Mouse (Mus musculus) ES-E14 (cell line): ENCODE data around the gene Borcs5. TPM values are rescaled to one million over a fixed set of nuclear protein-coding genes. Genes with fewer than 3 reads are reported as not detected.

ENCODE experiments used
- DNase-seq: peaks from one replicate; pipeline ENCODE4 v3.0.0-alpha.2; 2013; ENCODE audit warnings: low read depth, low spot score
- H3K27ac ChIP-seq: 2 replicates; pipeline ENCODE4 v1.5.1; 2012; ENCODE audit warnings: low read depth, mild to moderate bottlenecking, low read length, moderate library complexity, mixed read lengths; ENCODE audit not compliant: poor library complexity, insufficient read depth, severe bottlenecking
- H3K36me3 ChIP-seq: 2 replicates; pipeline ENCODE4 v1.6.1; 2012; ENCODE audit warnings: mild to moderate bottlenecking, low read length, moderate library complexity, mixed read lengths; ENCODE audit not compliant: control insufficient read depth, poor library complexity, insufficient read depth, severe bottlenecking
- H3K4me1 ChIP-seq, 2 experiments: fragments of 150-350 bp in 1 of 2; sonication (generic) in 1 of 2; 2 replicates each; pipeline ENCODE4 v1.6.1; 2012; ENCODE audit warnings: low read length in 2 of 2, mild to moderate bottlenecking in 1 of 2, mixed read lengths in 1 of 2; ENCODE audit not compliant: control insufficient read depth in 2 of 2, insufficient read depth in 2 of 2, poor library complexity in 1 of 2
- H3K4me3 ChIP-seq, 2 experiments: fragments of 150-350 bp in 1 of 2; sonication (generic) in 1 of 2; 2 replicates each; pipeline ENCODE4 v1.5.1; 2012; ENCODE audit warnings: low read length in 2 of 2, low read depth in 1 of 2, mild to moderate bottlenecking in 1 of 2, mixed read lengths in 1 of 2; ENCODE audit not compliant: insufficient read depth in 1 of 2, poor library complexity in 1 of 2, severe bottlenecking in 1 of 2
- H3K9ac ChIP-seq: 2 replicates; pipeline ENCODE4 v1.6.1; 2012; ENCODE audit warnings: low read depth, mild to moderate bottlenecking, low read length, mixed read lengths; ENCODE audit not compliant: poor library complexity, insufficient read depth, severe bottlenecking
- H3K9me3 ChIP-seq: fragments of 150-350 bp; sonication (generic); 2 replicates; pipeline ENCODE4 v1.6.1; 2012; ENCODE audit warnings: low read depth, mild to moderate bottlenecking, low read length; ENCODE audit not compliant: control insufficient read depth, insufficient read depth
- CHD2 ChIP-seq: IDR thresholded peaks from 2 replicates; pipeline ENCODE4 v1.6.1; 2014; ENCODE audit warnings: mild to moderate bottlenecking, low read depth, low read length, inconsistent platforms
- HCFC1 ChIP-seq: IDR thresholded peaks from 2 replicates; pipeline ENCODE4 v1.6.1; 2012; ENCODE audit warnings: low read length, inconsistent platforms, borderline replicate concordance; ENCODE audit not compliant: insufficient read depth
- MAFK ChIP-seq: IDR thresholded peaks from 2 replicates; pipeline ENCODE4 v1.6.1; 2014; ENCODE audit warnings: mild to moderate bottlenecking, low read depth, low read length, inconsistent platforms; ENCODE audit not compliant: insufficient read depth
- ZC3H11A ChIP-seq: IDR thresholded peaks from 2 replicates; pipeline ENCODE4 v1.6.1; 2012; ENCODE audit warnings: low read depth, mild to moderate bottlenecking, inconsistent platforms, low read length, borderline replicate concordance
- ZNF384 ChIP-seq: IDR thresholded peaks from 2 replicates; pipeline ENCODE4 v1.6.1; 2012; ENCODE audit warnings: low read depth, low read length, inconsistent platforms
- in situ Hi-C, 2 experiments: fragments of 600-800 bp; cut with MboI; formaldehyde crosslinking; loops; one replicate each; pipeline ENCODE4 v1.15.1; 2025; ENCODE audit warnings: low sequenced_read_pairs in 2 of 2, inconsistent platforms in 1 of 2; ENCODE audit not compliant: unreplicated experiment in 2 of 2
- total RNA-seq: library from RNA; depleted of rRNA; stranded (reverse); fragments of 300-350 nt; gene quantifications from 2 replicates; pipeline ENCODE4 v1.2.3, GENCODE M21; 2012

The Borcs5 gene
- total RNA-seq, 1 experiment: 10.1 TPM

- DNase-seq: no peak
- no peak for TF ChIP-seq MAFK
- TF ChIP-seq CHD2: no peak
- TF ChIP-seq ZC3H11A: no peak
- TF ChIP-seq HCFC1: no peak
- no peak for TF ChIP-seq ZNF384
- Histone ChIP-seq H3K27ac (no peak overlapping the region), H3K9ac (no peak overlapping the region), H3K4me1 (no peaks in the 10 kb centered on the region), H3K4me3 (no peak overlapping the region), H3K9me3 (no peaks in the 10 kb centered on the region), H3K36me3 (no peaks in the 10 kb centered on the region)
- in situ Hi-C loops: no loop called here
Measured at GRCm38 (mm10) chr6:134684354-134684915, 45.1 kb downstream of the Borcs5 start.

GRCm38 (mm10) chr6:134685040-134685439, 45.7 kb downstream of the Borcs5 start:
- H3K27ac ChIP-seq: no peak overlapping the region
- no peaks in the 10 kb centered on the region for H3K9me3 ChIP-seq
- TF ChIP-seq MAFK: no peak
- no peak for TF ChIP-seq CHD2
- H3K9ac ChIP-seq: no peak overlapping the region
- H3K4me3 ChIP-seq: no peak overlapping the region
- in situ Hi-C loops: no loop called here
- no peaks in the 10 kb centered on the region for H3K36me3 ChIP-seq
- no peaks in the 10 kb centered on the region for H3K4me1 ChIP-seq
- no peak for DNase-seq

GRCm38 (mm10) chr6:134685515-134685914, 46.2 kb downstream of the Borcs5 start:
- no peak overlapping the region for H3K27ac ChIP-seq
- no peaks in the 10 kb centered on the region for H3K36me3 ChIP-seq
- in situ Hi-C loops: no loop called here
- H3K4me3 ChIP-seq: no peak overlapping the region
- DNase-seq: no peak
- no peaks in the 10 kb centered on the region for H3K9me3 ChIP-seq
- H3K4me1 ChIP-seq: no peaks in the 10 kb centered on the region
- H3K9ac ChIP-seq: no peak overlapping the region
- no peak for TF ChIP-seq ZC3H11A
- no peak for TF ChIP-seq ZNF384

GRCm38 (mm10) chr6:134694498-134694897, 55.2 kb downstream of the Borcs5 start:
- TF ChIP-seq ZC3H11A (no peak), HCFC1 (no peak), ZNF384 (no peak), CHD2 (no peak), MAFK (no peak)
- in situ Hi-C loops: no loop called here

GRCm38 (mm10) chr6:134694988-134695387, 55.7 kb downstream of the Borcs5 start:
- in situ Hi-C loops: no loop called here
- Histone ChIP-seq H3K4me1 (peaks cover 4 to 6% of the 10 kb centered on the region in 2 experiments; a peak in 3 of 4 replicates), H3K9ac (no peak overlapping the region), H3K4me3 (no peak overlapping the region), H3K36me3 (peaks cover 2% of the 10 kb centered on the region; the same call in 1 of the 2 replicates), H3K27ac (no peak overlapping the region), H3K9me3 (no peaks in the 10 kb centered on the region; the same call in 1 of the 2 replicates)
- DNase-seq: peak; percentile 26
- no peak for TF ChIP-seq ZC3H11A
- TF ChIP-seq CHD2: no peak
- no peak for TF ChIP-seq ZNF384
- TF ChIP-seq HCFC1: no peak
- no peak for TF ChIP-seq MAFK

More at GRCm38 (mm10) chr6:134694498-134694897, 55.2 kb downstream of the Borcs5 start:
- DNase-seq: no peak
- peaks cover 2% of the 10 kb centered on the region; the same call in 1 of the 2 replicates for H3K36me3 ChIP-seq
- H3K4me1 ChIP-seq: peaks cover 4 to 6% of the 10 kb centered on the region in 2 experiments; a peak in 3 of 4 replicates
- no peak overlapping the region for H3K27ac ChIP-seq
- H3K4me3 ChIP-seq: no peak overlapping the region
- H3K9me3 ChIP-seq: no peaks in the 10 kb centered on the region; the same call in 1 of the 2 replicates
- H3K9ac ChIP-seq: no peak overlapping the region
